Mouse (Mus musculus) activated CD4-positive, CD25-positive, alpha-beta regulatory T cell, adult 4 months (primary cell): ENCODE data around the gene Olfr291. TPM values are rescaled to one million over a fixed set of nuclear protein-coding genes. Genes with fewer than 3 reads are reported as not detected.

Source experiments
- ATAC-seq: one replicate; pipeline ENCODE4 v1.8.0; 2017
- polyA plus RNA-seq, 2 experiments: library from polyadenylated mRNA; unstranded; fragments of 100-300 nt; shearing (Covaris generic); gene quantifications; one replicate each; pipeline ENCODE4 v1.2.1; 2017

The Olfr291 gene
- not detected for polyA plus RNA-seq

DNA sequence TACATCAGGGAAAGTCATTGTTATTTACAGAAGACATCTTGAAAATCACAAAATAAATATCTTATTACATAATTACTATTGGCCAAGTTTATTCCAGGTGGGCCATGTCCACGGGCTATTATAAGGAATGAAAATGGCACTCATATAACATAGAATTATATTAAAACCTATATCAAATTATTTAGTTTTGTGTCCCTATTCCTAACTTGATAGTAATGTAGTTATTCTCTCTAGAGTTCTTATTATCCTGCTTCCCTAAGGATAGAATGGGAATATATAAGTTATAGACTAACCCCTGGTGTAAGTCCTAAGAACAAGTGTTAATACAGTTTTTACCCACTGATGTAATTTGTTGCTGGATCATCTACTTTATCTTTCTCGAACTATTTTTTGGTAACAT, at the start of gene Olfr291:
Gene Olfr291, plus strand, starts transcription at position 301 of the 400 bp plus-strand sequence.
- no peak for ATAC-seq

- ATAC-seq, result no peak
Observed at GRCm38 (mm10) chr7:84805224-84805623, 48.1 kb upstream of the Olfr291 start.

DNA sequence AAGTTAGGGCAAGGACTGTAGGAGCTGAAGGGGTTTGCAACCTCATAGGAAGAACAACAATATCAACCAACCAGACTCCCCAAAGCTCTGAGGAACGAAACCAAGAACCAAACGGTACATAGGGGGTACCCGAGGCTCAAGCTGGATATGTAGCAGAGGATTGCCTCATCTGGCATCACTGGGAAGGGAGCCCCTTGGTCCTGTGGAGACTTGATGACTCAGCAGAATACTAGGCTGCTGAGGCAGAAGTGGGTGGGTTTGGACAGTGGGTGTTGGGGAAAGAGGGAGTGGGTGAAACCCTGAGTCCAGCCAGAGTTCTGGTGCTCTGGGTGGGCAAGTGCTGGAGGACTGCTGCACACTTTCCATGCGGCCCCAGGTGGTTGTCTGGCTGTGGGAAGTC, 47.2 kb upstream of the Olfr291 start:
- no peak for ATAC-seq

- ATAC-seq, result no peak
Observed at GRCm38 (mm10) chr7:84884530-84884929, 31.2 kb downstream of the Olfr291 start.

Other genes starting within 250 kb of the Olfr291 start
- gene Fah, start 246.8 kb upstream of the Olfr291 start, polyA plus RNA-seq, result 10 to 100 TPM in 1 of 2 experiments, 1 to 10 TPM in 1; 8.0 to 11.4 TPM
- gene Zfand6, start 163.6 kb upstream of the Olfr291 start, polyA plus RNA-seq, result 100 to 1,000 TPM; 161 to 172 TPM
- gene Vmn2r65, start 110.6 kb downstream of the Olfr291 start, polyA plus RNA-seq, result under 1 TPM in 1 of 2 experiments, not detected in 1; 0.04 TPM
- gene Vmn2r66, start 158.7 kb downstream of the Olfr291 start, polyA plus RNA-seq, result not detected